Mouse (Mus musculus) forebrain, embryonic 12.5 days (tissue): ENCODE measurements at regions not wholly inside any gene's neighbourhood (a gene's known extent, or its start where the extent isn't known, plus 50 kb on each side); places are given as distances from the start of the nearest gene placed in this dataset.

Experiments used
- ATAC-seq: fragments of 200-750 bp; cut with Nextera tagmentation; 2 replicates; pipeline ENCODE4 v1.8.0; 2017; ENCODE audit warnings: moderate TSS enrichment; ENCODE audit not compliant: low FRiP score
- H3K27ac ChIP-seq: fragments of 300-500 bp; sonication (generic); 2 replicates; pipeline ENCODE4 v1.5.1; 2016; ENCODE audit warnings: mild to moderate bottlenecking
- H3K27me3 ChIP-seq: fragments of 300-500 bp; sonication (generic); 2 replicates; pipeline ENCODE4 v1.6.1; 2016; ENCODE audit warnings: mild to moderate bottlenecking
- H3K36me3 ChIP-seq: fragments of 300-500 bp; sonication (generic); replicated peaks from 2 replicates; pipeline ENCODE4 v1.6.1; 2016; ENCODE audit warnings: mild to moderate bottlenecking
- H3K4me1 ChIP-seq: fragments of 300-500 bp; sonication (generic); 2 replicates; pipeline ENCODE4 v1.6.1; 2016
- H3K4me2 ChIP-seq: fragments of 300-500 bp; sonication (generic); 2 replicates; pipeline ENCODE4 v1.6.1; 2016; ENCODE audit warnings: mild to moderate bottlenecking, moderate library complexity
- H3K4me3 ChIP-seq: fragments of 300-500 bp; sonication (generic); replicated peaks from 2 replicates; pipeline ENCODE4 v1.5.1; 2016; ENCODE audit warnings: mild to moderate bottlenecking
- H3K9ac ChIP-seq: fragments of 300-500 bp; sonication (generic); 2 replicates; pipeline ENCODE4 v1.6.1; 2016; ENCODE audit warnings: mild to moderate bottlenecking
- H3K9me3 ChIP-seq: fragments of 300-500 bp; sonication (generic); 2 replicates; pipeline ENCODE4 v1.6.1; 2016
- WGBS: fragments of 180-500 bp; shearing (Covaris S2); methylation state at CpG from one replicate; pipeline ENCODE4 v1.1.7; 2016; 5-methylcytosine and 5-hydroxymethylcytosine counted together

DNA sequence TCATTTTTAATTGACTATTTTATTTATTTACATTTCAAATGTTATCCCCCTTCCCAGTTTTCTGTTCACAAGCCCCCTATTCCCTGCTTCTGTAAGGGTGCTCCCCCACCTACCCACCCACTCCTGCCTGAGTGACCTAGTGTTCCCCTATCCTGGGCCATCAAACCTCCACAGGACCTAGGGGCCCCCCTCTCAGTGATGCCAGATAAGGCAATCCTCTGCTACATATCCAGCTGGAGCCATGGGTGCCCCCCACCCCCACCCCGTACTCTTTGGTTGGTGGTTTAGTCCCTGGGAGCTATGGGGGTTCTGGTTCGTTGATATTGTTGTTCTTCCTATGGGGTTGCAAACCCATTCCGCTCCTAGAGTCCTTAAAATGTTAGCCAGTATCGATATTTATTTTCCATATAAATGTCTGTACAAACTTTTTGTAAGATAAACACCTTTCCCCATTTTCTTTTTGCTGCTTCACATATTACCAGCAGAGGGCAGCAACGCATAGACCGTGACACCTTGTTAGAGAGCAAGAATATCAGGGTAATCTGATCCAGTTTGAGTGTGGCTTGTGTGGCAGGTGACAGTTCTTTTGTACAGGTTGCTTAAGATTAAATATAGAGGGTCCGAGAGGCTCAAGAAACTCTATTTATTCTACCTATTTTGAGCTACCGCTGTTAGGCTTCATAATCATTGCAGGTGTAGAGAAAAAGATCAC is 177.2 kb upstream of the Scn7a start:
- H3K9ac ChIP-seq: no peak overlapping the region
- no peaks in the 10 kb centered on the region for H3K27me3 ChIP-seq
- peak; percentile 61 for ATAC-seq
- H3K4me3 ChIP-seq: no peak overlapping the region
- H3K4me2 ChIP-seq: no peak overlapping the region
- H3K27ac ChIP-seq: no peak overlapping the region
- no peaks in the 10 kb centered on the region for H3K4me1 ChIP-seq
- WGBS: 28% methylated on average over 8 of the region's 8 CpGs
- no peaks in the 10 kb centered on the region for H3K9me3 ChIP-seq
- H3K36me3 ChIP-seq: no peaks in the 10 kb centered on the region

DNA sequence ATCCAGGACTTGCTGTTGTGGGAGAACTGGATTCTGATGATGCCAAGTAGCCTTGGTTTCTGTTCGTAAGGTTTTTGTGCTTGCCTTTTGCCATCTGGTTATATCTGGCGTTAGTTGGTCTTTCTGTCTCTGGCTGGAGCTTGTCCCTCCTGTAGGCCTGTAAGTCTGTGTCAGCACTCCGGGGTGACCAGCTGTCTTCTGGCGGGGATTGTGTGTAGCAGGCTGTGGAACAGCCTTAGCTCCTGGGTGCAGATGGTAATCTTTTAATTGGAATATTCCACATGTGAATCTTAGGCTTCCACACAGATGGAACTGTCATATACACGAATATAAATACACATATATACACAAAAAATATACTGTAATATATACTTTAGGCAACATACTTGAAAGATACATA is 156.5 kb upstream of the Scn7a start:
- 88% methylated on average over 5 of the region's 5 CpGs for WGBS
- ATAC-seq: no peak
- H3K9me3 ChIP-seq: no peaks in the 10 kb centered on the region

DNA sequence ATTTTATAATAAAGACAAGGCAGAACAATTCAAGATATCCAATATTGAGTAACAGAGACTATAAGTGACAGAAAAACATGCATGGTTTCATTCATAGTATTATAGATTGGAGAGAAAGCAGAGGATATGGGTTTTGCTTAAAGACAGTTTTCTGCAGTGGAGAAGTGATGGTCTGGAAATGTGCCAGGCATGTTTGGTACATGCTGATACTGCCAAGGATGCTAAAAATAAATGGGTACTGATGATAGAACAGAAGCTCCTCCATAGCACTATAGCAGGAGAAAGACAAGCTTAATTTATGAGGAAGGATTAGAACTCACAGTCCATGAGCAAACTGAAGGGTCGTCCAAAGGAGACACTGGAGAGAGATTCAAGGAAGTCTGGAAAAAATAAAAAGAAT is 113.3 kb upstream of the Scn7a start:
- no peak overlapping the region for H3K27ac ChIP-seq
- H3K4me2 ChIP-seq: no peak overlapping the region
- no peaks in the 10 kb centered on the region for H3K27me3 ChIP-seq
- ATAC-seq: no peak
- H3K4me3 ChIP-seq: no peak overlapping the region
- 73% methylated on average over 1 of the region's 1 CpGs for WGBS
- H3K9ac ChIP-seq: no peak overlapping the region
- no peaks in the 10 kb centered on the region for H3K36me3 ChIP-seq
- no peaks in the 10 kb centered on the region for H3K4me1 ChIP-seq
- H3K9me3 ChIP-seq: no peaks in the 10 kb centered on the region

More for the DNA sequence above, 156.5 kb upstream of the Scn7a start:
- Histone ChIP-seq H3K27ac (no peak overlapping the region), H3K4me1 (no peaks in the 10 kb centered on the region), H3K4me3 (no peak overlapping the region), H3K9ac (no peak overlapping the region), H3K27me3 (no peaks in the 10 kb centered on the region), H3K4me2 (no peak overlapping the region), H3K36me3 (no peaks in the 10 kb centered on the region)

DNA sequence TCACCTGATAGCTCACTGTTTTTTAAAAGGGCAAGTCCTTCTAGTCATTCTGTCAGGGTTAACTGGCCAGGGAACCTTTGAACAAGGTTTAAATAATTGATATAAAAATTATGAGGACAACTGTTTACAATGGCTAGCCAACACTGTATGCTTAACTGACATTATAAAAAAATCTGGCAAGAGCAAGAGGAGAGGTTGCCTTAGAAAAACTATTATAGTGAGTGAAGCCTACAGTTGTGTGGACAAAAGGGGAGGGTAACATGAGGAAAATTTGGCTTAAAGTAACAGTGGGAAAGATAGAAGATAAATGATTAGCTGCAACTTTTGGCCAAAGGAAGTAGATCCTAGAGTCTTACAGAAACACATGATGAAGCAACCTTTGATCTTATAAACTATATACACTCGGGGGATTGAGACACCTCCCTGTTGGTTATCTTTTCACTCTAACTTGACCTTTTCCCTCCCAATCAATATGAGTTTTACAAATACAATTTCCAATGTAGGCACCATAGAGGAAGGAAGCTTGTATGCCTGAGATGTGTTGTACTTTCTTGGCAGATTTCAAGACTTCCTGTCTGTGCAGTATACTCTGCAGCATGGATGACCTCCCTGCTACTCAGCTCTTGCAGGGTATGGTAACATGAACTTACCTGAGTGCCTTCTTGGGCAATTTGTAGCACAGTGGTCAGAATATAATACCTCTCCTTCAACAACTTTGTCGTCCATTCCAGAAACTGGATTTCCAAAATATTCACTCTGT is 82.9 kb upstream of the Scn7a start:
- 85% methylated on average over 2 of the region's 2 CpGs for WGBS
- Histone ChIP-seq H3K9ac (no peak overlapping the region), H3K4me2 (no peak overlapping the region), H3K27me3 (no peaks in the 10 kb centered on the region), H3K4me3 (no peak overlapping the region), H3K27ac (no peak overlapping the region), H3K4me1 (no peaks in the 10 kb centered on the region), H3K9me3 (no peaks in the 10 kb centered on the region), H3K36me3 (no peaks in the 10 kb centered on the region)
- ATAC-seq: no peak
